Mouse (Mus musculus) embryonic fibroblast, embryonic 13.5 days (primary cell): ENCODE data around the gene Rpl3.

Experiments
- CTCF ChIP-seq: IDR thresholded peaks from 2 replicates; pipeline ENCODE4 v1.5.1; 2011; ENCODE audit warnings: mild to moderate bottlenecking, control low read depth, low read length, moderate library complexity, borderline replicate concordance; ENCODE audit not compliant: insufficient read depth
- POLR2A ChIP-seq: IDR thresholded peaks from 2 replicates; pipeline ENCODE4 v1.6.1; 2011; ENCODE audit warnings: low read depth, mild to moderate bottlenecking, control low read depth, low read length, moderate library complexity

DNA sequence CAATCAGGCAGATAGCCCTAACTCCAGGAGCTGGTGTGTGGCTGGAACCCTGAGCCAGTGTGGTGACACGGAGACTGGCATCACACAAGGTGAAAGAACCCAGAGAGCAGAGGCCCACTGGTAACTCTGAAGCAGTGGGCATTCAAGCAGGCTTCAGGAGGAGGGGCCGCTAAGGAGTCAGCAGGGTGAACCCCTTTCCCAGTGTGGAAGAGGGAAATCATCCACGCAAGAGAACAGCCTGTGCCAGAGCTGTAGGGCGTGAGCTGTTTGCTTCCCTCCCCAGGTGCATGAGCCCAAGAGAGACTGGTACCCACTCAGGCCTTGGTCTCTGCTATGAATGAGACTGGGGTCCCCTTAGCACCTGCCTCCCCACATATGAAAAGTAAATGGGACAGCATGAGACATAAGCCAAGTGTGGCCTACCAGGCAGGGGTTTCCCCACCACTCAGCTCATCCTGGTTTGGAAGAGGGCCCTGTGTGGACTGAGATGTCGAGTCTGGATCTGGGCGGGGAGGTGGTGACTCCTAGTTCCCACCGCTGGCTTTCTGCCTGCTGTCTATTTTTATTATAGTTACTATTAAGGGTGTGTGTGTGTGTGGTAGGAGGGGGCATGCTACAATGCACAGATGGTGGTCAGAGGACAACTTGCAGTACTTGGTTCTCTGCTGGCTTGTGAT lies 19.0 kb downstream of the Rpl3 start:
- no peak for TF ChIP-seq CTCF
- TF ChIP-seq POLR2A: no peak
